Mouse (Mus musculus) G1E (cell line): ENCODE results near the gene Utp20.

Experiments
- CTCF ChIP-seq: IDR thresholded peaks from 2 replicates; pipeline ENCODE4 v1.5.1; 2012; ENCODE audit warnings: low read depth, low read length, inconsistent platforms, mixed read lengths
- GATA1 ChIP-seq: IDR thresholded peaks from 2 replicates; pipeline ENCODE4 v1.6.1; 2012; ENCODE audit warnings: borderline replicate concordance, low read length, inconsistent platforms, mixed read lengths
- POLR2AphosphoS5 ChIP-seq: IDR thresholded peaks from 2 replicates; pipeline ENCODE4 v1.6.1; 2012; ENCODE audit warnings: low read depth, low read length, inconsistent platforms; ENCODE audit not compliant: insufficient replicate concordance
- TAL1 ChIP-seq: conservative IDR thresholded peaks from 2 replicates; pipeline ENCODE4 v1.6.1; 2012; ENCODE audit warnings: low read depth, low read length, inconsistent platforms, mixed read lengths

GRCm38 (mm10) chr10:88826188-88826946 is at the start of gene Utp20:
- no peak for TF ChIP-seq CTCF
- TF ChIP-seq TAL1: no peak
- no peak for TF ChIP-seq GATA1
- no peak for TF ChIP-seq POLR2AphosphoS5
